Mouse (Mus musculus): ENCODE measurements around the gene Syngap1.

Syngap1 gene

GRCm38 (mm10) chr17:26953726-26954125 lies 12.7 kb downstream of the Syngap1 start:
- CTCF ChIA-PET, result no interaction called here

DNA sequence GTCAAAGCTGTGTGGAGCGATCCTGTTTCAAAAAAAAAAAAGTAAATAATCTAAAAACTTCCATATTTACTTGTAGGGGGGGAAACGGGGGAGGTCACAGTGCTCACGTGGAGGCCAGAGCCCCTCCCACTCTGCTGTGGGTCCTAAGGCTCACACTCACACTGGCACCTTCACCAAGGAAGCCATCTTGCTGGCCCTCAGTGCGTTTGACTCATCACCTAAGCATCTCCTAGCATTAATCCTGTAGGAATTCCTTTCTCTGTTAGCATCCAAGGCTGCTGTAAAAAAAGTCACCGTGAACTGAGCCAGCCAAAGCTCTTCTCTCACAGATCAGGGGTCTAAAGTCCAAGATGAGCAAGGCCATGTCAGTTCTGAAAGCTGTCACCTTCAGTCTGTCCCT lies 15.3 kb downstream of the Syngap1 start:
- CTCF ChIA-PET, result no interaction called here

- CTCF ChIA-PET, result no interaction called here
Observed at GRCm38 (mm10) chr17:26956895-26957294, 15.8 kb downstream of the Syngap1 start.

GRCm38 (mm10) chr17:26957872-26958271 lies 16.8 kb downstream of the Syngap1 start:
- CTCF ChIA-PET, result no interaction called here

GRCm38 (mm10) chr17:26958880-26959279 lies 17.8 kb downstream of the Syngap1 start:
- CTCF ChIA-PET, result no interaction called here

GRCm38 (mm10) chr17:26959815-26960214 lies 18.8 kb downstream of the Syngap1 start:
- CTCF ChIA-PET, result no interaction called here

DNA sequence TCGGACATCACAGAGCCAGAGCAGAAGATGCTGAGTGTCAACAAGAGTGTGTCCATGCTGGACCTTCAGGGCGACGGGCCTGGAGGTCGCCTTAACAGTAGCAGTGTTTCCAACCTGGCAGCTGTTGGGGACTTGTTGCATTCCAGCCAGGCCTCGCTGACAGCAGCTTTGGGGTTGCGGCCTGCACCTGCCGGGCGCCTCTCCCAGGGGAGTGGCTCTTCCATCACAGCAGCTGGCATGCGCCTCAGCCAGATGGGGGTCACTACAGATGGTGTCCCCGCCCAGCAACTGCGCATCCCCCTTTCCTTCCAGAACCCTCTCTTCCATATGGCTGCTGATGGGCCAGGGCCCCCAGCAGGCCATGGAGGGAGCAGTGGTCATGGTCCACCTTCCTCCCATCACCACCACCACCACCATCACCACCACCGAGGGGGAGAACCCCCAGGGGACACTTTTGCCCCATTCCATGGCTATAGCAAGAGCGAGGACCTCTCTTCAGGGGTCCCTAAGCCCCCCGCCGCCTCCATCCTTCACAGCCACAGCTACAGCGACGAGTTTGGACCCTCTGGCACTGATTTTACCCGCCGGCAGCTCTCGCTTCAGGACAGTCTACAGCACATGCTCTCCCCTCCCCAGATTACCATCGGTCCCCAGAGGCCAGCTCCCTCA lies 20.7 kb downstream of the Syngap1 start:
- CTCF ChIA-PET, result no interaction called here

GRCm38 (mm10) chr17:26966993-26967392 lies 25.9 kb downstream of the Syngap1 start:
- CTCF ChIA-PET, result no interaction called here

DNA sequence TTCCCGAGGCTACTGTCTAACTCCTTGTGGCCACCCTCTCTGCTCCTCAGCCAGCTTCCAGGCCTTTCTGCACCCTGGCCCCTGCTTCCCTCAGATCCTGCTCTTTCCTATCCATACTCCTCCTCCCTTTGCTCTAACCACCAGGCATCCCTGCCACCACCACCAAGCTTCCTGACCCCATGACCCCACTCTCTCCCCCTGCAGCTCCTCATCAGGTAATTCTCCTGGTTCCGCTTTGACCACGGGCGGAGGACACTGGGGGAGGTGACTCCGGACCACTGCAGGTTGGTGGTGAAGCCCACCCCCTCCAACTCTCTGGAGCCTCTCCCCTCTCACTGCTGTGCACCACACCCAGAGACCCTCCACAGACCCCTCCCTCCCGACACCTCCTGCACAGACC lies 26.4 kb downstream of the Syngap1 start:
- CTCF ChIA-PET, result no interaction called here

- CTCF ChIA-PET, result no interaction called here
Observed at GRCm38 (mm10) chr17:26968200-26968611, 27.2 kb downstream of the Syngap1 start.

GRCm38 (mm10) chr17:26969257-26969656 lies 28.2 kb downstream of the Syngap1 start:
- CTCF ChIA-PET, result no interaction called here

GRCm38 (mm10) chr17:26970221-26970620 lies 29.2 kb downstream of the Syngap1 start:
- CTCF ChIA-PET, result interaction anchor here (0.6 kb wide), 1 partner anchor 982 kb away, joined by 4 read pairs; no protein-coding TSS in a partner anchor

DNA sequence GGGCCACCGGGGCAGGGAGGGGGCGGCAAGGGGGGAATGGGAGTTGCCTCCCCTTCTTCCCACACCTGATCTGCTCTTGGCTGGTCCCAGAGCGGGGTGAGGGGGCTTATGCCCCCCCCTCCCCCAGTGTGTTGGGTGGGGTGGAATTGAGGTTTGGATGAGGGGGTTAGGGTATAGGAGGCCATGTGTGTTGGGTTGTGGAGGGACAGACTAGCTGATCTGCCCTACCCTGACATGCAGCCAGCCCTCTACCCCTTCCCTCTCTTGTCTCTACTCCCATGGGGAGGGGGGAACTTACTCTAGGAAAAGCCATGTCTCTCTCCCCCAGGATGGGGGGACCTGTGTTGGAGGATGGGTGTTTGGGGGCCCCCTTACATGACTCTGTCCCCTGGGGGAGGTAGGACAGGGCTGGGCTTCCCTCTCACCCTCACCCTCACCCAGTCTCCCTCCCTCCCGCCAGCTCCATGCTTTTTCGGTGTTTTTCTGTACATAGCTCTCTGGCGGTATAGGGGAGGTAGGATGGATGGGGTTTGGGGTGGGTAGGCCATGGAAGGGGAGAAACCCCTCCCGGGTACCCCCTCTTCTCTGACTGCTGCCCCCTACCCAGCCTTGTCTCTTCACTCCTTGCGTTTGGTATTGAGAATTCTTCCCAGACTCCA lies 30.3 kb downstream of the Syngap1 start:
- CTCF ChIA-PET, result interaction anchor here (0.6 to 0.7 kb wide), 2 partner anchors 25 to 26 kb away, joined by 5 to 13 read pairs; no protein-coding TSS in a partner anchor

DNA sequence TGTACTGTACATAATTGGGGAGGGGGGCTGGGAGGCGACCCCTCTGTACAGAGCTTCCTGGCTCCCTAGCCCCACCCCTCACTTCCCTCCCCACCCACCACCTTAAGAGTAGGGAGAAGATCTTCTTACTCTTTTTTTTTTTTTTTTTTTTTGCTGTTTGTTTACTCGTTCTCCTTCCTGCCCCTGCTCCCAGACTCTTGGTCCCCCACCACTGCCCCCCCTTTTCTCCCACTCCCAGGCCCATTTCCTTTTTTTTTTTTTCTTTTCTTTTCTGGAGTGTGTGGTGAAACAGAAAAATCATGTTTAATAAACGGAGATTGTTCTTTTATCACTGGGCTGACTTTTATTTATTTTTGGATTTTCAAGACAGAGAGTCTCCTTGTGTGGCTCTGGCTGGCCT lies 31.1 kb downstream of the Syngap1 start:
- CTCF ChIA-PET, result interaction anchor here (0.6 kb wide), 1 partner anchor 26 kb away, joined by 5 read pairs; no protein-coding TSS in a partner anchor

DNA sequence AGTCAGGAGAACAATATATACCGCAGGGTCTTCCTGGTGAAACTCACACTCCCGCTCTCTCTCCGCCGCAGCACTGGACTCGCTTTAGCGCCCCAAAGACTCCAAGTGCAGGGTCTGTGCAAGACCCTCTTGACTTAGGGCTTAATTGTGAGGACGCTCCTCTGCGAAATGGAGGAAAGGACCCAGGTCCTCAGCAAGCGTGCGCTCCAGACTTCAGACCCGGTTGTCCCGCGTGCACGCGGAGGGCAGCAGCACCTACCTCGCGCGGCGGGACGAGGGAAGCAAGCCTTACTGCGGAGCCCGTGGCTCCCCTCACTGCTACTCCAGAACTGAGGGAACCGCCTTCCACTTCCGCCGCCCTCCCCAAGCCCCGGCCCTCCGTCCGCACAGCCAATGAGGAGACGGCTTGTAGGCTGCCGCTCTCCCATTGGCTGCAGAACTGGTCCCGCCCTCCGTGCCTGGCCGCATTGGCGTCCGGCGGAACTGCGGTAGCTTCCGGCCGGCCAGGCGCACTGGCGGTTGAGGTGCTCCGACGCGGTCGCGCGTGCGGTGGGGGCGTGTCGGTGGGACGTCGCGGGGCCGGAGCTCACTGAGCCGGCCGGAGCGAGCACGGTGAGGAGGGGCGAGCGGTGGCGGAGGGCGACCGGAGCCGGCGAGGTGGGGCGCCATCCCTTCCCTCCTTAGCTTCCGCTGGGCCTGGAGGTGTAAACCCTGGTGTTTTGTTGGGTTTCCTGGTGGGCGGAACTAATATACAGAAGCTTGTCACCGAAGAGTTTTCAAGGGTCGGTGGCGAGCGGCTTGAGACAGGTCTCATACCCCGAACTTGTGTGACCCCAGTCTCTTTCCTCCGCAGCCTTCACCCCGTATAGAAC lies 31.9 kb downstream of the Syngap1 start, which contains the start of gene Zbtb9:
Gene Zbtb9, plus strand, starts transcription at position 465 of the 872 bp plus-strand sequence.
- CTCF ChIA-PET, result interaction anchor here (0.7 to 1.2 kb wide), 2 partner anchors 9 to 56 kb away, joined by 3 to 8 read pairs; partner anchors contain the start of gene Bak1

- CTCF ChIA-PET, result no interaction called here
Observed at GRCm38 (mm10) chr17:26974547-26974946, 33.5 kb downstream of the Syngap1 start.

DNA sequence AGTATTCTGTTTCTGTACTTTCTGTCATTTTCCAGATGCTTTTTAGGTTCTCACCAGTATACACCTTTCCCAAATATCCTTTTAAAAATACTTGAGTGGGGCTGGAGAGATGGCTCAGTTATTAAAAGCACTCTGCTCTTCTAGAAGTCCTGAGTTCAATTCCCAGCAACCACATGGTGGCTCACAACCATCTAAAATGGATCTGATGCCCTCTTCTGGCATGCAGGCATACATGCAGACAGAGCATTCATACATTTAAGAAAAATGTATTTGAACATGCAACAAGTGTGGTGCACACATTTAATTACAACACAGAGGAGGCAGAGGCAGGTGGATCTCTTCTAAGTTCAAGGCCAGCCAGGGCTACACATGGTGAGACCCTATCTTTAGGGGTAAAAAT lies 34.4 kb downstream of the Syngap1 start:
- CTCF ChIA-PET, result no interaction called here

GRCm38 (mm10) chr17:26977354-26977753 lies 36.3 kb downstream of the Syngap1 start:
- CTCF ChIA-PET, result interaction anchor here (0.7 kb wide), 1 partner anchor 174 kb away, joined by 7 read pairs; no protein-coding TSS in a partner anchor

DNA sequence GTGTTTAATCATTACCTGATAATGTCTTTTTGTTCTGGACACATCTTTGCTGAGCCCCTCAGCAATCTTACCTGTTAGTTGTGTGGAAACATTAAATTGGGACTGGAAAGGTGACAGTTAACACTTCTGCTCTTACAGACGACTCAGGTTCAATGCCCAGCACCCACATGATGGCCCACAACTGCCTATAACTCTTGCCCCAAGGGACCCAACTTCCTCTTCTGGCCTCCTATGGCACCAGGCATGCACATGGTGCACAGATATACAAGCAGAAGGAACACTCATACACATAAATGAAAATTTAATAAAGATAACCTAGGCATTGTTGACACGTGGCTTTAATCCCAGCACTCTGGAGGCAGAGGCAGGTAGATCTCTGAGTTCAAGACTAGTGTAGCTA lies 38.4 kb downstream of the Syngap1 start:
- CTCF ChIA-PET, result no interaction called here

DNA sequence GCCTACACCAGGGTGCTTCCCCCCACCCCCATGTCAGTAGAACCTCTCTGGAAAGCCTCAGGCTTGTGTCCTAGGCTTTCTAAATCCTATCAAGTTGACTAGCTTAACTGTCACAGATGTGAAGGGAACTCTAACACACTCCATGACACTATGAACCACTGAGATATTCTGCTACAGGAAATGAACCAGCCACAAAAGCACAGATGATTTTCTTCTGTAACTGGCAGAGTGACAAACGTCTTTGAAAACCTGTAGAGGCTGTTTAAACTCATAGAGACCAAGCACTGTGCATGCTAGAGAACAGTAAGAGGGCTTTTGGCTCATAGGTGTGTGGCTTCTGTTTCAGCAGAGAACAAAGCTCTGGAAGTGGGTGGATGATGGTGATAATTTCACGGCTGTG lies 40.0 kb downstream of the Syngap1 start:
- CTCF ChIA-PET, result interaction anchor here (1.7 kb wide), 1 partner anchor 8 kb away, joined by 8 read pairs; the partner anchor contains the start of gene Zbtb9

DNA sequence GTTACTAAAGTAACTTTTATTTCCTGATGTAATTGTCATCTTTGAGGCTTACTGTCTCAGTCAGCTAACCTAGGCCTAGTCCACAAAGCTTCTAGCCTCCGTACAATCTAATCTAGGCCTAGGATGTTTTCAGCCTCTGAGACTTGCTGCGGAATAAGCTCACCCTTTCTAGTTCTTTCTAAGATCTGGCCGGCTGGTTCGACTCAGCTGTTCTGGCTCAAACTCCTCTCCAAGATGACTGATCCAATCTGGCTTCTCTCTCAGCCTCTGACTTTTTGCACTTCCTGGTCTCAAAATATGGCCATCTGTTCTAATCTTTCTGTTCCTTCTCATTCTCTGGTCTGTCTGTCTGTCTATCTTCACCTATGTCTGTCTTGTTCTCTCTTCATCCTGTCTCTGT lies 42.3 kb downstream of the Syngap1 start:
- CTCF ChIA-PET, result no interaction called here

GRCm38 (mm10) chr17:26985503-26986179 lies 44.6 kb downstream of the Syngap1 start:
- CTCF ChIA-PET, result no interaction called here

Data from spleen, embryonic (tissue).